Comparison of ENCODE assay signal across 26 mouse cellular contexts in genomic region chr6:19945693-19946092, GRCm38 (mm10).
DNase-seq lines count a peak whose midpoint lies in the region; ATAC-seq and TF ChIP-seq lines count a peak whose summit lies in the region.
"Had no signal": no experiment of that assay in that cellular context is flagged by ENCODE, and none has a peak within 500 bp of the region (broad histone marks: within the 10 kb centered on the region; RNA-seq: fewer than 3 reads in every experiment).

No protein-coding gene starts in this region.

- no peaks in the 10 kb centered on the region for H3K9me3 ChIP-seq in embryonic facial prominence, embryonic 14.5 days (ENCODE audit: control insufficient read depth, low read length)
- no peaks in the 10 kb centered on the region for H3K9me3 ChIP-seq in embryonic facial prominence, embryonic 10.5 days
- H3K9me3 ChIP-seq in limb, embryonic 14.5 days (ENCODE audit: control insufficient read depth, low read length) = no peaks in the 10 kb centered on the region
- no peaks in the 10 kb centered on the region for H3K9me3 ChIP-seq in limb, embryonic 10.5 days (replicated peaks)
- H3K9me3 ChIP-seq: embryonic facial prominence, embryonic 12.5 days; forebrain, embryonic 10.5 days; forebrain, embryonic 15.5 days; heart, embryonic 12.5 days; kidney, embryonic 15.5 days; limb, embryonic 15.5 days had no signal

- 74% methylated on average over 4 of the region's 4 CpGs for WGBS in embryonic facial prominence, embryonic 14.5 days
- WGBS in embryonic facial prominence, embryonic 10.5 days = 83% methylated on average over 4 of the region's 4 CpGs
- 74% methylated on average over 4 of the region's 4 CpGs for WGBS in limb, embryonic 14.5 days
- WGBS in limb, embryonic 10.5 days = 89% methylated on average over 4 of the region's 4 CpGs

- H3K9ac ChIP-seq in embryonic facial prominence, embryonic 14.5 days (ENCODE audit: low read depth, low read length) = no peak overlapping the region
- H3K9ac ChIP-seq in limb, embryonic 14.5 days (ENCODE audit: low read depth, low read length, severe bottlenecking) = no peak overlapping the region
- H3K9ac ChIP-seq: embryonic facial prominence, embryonic 12.5 days; forebrain, embryonic 15.5 days; heart, embryonic 12.5 days; kidney, embryonic 15.5 days; limb, embryonic 15.5 days; liver, embryonic 14.5 days; lung, embryonic 14.5 days had no signal

- H3K4me2 ChIP-seq in embryonic facial prominence, embryonic 14.5 days (ENCODE audit: low read depth, low read length) = no peak overlapping the region
- H3K4me2 ChIP-seq in limb, embryonic 14.5 days (replicated peaks; ENCODE audit: low read depth, low read length, severe bottlenecking) = no peak overlapping the region
- H3K4me2 ChIP-seq: embryonic facial prominence, embryonic 12.5 days; forebrain, embryonic 15.5 days; heart, embryonic 12.5 days; kidney, embryonic 15.5 days; limb, embryonic 15.5 days; lung, embryonic 14.5 days had no signal

- TF ChIP-seq POLR2A in limb, embryonic 14.5 days (IDR thresholded peaks at IDR 0.05; ENCODE audit: borderline replicate concordance, extremely low read depth, insufficient read depth, insufficient read length) = no peak

- DNase-seq in embryonic facial prominence, embryonic 14.5 days (ENCODE audit: low spot score) = peak; percentile 6
- DNase-seq in embryonic facial prominence, embryonic 10.5 days (ENCODE audit: low spot score) = no peak
- peak; percentile 4 for DNase-seq in limb, embryonic 14.5 days (ENCODE audit: low spot score)
- DNase-seq in limb, embryonic 10.5 days (ENCODE audit: low spot score) = no peak
- DNase-seq in cerebellum, adult 8-10 months = peak; percentile 20
- DNase-seq in cerebellum, postnatal 25 days = peak; percentile 23 to 40
- no peak for DNase-seq in right cerebral cortex, postnatal 4 days
- DNase-seq: adrenal gland, postnatal 25 days; gastrocnemius, adult 2 months; heart, adult 2 months; kidney, adult 18-20 months; kidney, postnatal 25 days; lung, embryonic 14.5 days; lung, postnatal 14 days; midbrain, embryonic 14.5 days; right cerebral cortex, postnatal 25 days; spleen, adult 18-20 months; thymus, postnatal 14 days had no signal

- no peak overlapping the region for H3K4me3 ChIP-seq in embryonic facial prominence, embryonic 14.5 days (ENCODE audit: low read depth, low read length)
- no peak overlapping the region for H3K4me3 ChIP-seq in embryonic facial prominence, embryonic 10.5 days
- no peak overlapping the region for H3K4me3 ChIP-seq in limb, embryonic 14.5 days (replicated peaks; ENCODE audit: low read length)
- H3K4me3 ChIP-seq in limb, embryonic 10.5 days = no peak overlapping the region
- H3K4me3 ChIP-seq: embryonic facial prominence, embryonic 12.5 days; forebrain, embryonic 10.5 days; forebrain, embryonic 15.5 days; gastrocnemius, adult 2 months; heart, adult 2 months; heart, embryonic 12.5 days; kidney, embryonic 15.5 days; limb, embryonic 15.5 days had no signal

- no peaks in the 10 kb centered on the region for H3K4me1 ChIP-seq in embryonic facial prominence, embryonic 14.5 days (ENCODE audit: control insufficient read depth, insufficient read depth, low read length)
- H3K4me1 ChIP-seq in embryonic facial prominence, embryonic 10.5 days = no peaks in the 10 kb centered on the region
- no peaks in the 10 kb centered on the region for H3K4me1 ChIP-seq in limb, embryonic 14.5 days (ENCODE audit: control insufficient read depth, insufficient read depth, low read length)
- no peaks in the 10 kb centered on the region for H3K4me1 ChIP-seq in limb, embryonic 10.5 days
- H3K4me1 ChIP-seq: embryonic facial prominence, embryonic 12.5 days; forebrain, embryonic 10.5 days; forebrain, embryonic 15.5 days; heart, embryonic 12.5 days; kidney, embryonic 15.5 days; limb, embryonic 15.5 days had no signal

- no peaks in the 10 kb centered on the region for H3K27me3 ChIP-seq in embryonic facial prominence, embryonic 14.5 days (replicated peaks; ENCODE audit: control insufficient read depth, insufficient read depth, low read length)
- H3K27me3 ChIP-seq in embryonic facial prominence, embryonic 10.5 days (replicated peaks; ENCODE audit: low read depth, poor library complexity, severe bottlenecking) = no peaks in the 10 kb centered on the region
- no peaks in the 10 kb centered on the region for H3K27me3 ChIP-seq in limb, embryonic 14.5 days (ENCODE audit: control insufficient read depth, insufficient read depth, low read length)
- no peaks in the 10 kb centered on the region for H3K27me3 ChIP-seq in limb, embryonic 10.5 days (ENCODE audit: low read depth, poor library complexity, severe bottlenecking)
- H3K27me3 ChIP-seq: embryonic facial prominence, embryonic 12.5 days; forebrain, embryonic 15.5 days; heart, embryonic 12.5 days; kidney, embryonic 15.5 days; limb, embryonic 15.5 days had no signal

- no peak overlapping the region for H3K27ac ChIP-seq in embryonic facial prominence, embryonic 14.5 days (replicated peaks; ENCODE audit: low read depth, low read length)
- no peak overlapping the region for H3K27ac ChIP-seq in embryonic facial prominence, embryonic 10.5 days (replicated peaks)
- no peak overlapping the region for H3K27ac ChIP-seq in limb, embryonic 14.5 days (replicated peaks; ENCODE audit: low read depth, low read length)
- H3K27ac ChIP-seq in limb, embryonic 10.5 days = no peak overlapping the region
- H3K27ac ChIP-seq: embryonic facial prominence, embryonic 12.5 days; forebrain, embryonic 10.5 days; forebrain, embryonic 15.5 days; gastrocnemius, adult 2 months; heart, adult 2 months; kidney, embryonic 15.5 days; limb, embryonic 15.5 days; liver, embryonic 14.5 days had no signal

- H3K36me3 ChIP-seq in embryonic facial prominence, embryonic 14.5 days (ENCODE audit: control insufficient read depth, insufficient read depth, low read length) = no peaks in the 10 kb centered on the region
- H3K36me3 ChIP-seq in embryonic facial prominence, embryonic 10.5 days (replicated peaks) = no peaks in the 10 kb centered on the region
- H3K36me3 ChIP-seq in limb, embryonic 14.5 days (ENCODE audit: control insufficient read depth, insufficient read depth, low read length) = no peaks in the 10 kb centered on the region
- H3K36me3 ChIP-seq in limb, embryonic 10.5 days = no peaks in the 10 kb centered on the region
- H3K36me3 ChIP-seq: embryonic facial prominence, embryonic 12.5 days; forebrain, embryonic 10.5 days; forebrain, embryonic 15.5 days; heart, embryonic 12.5 days; kidney, embryonic 15.5 days; limb, embryonic 15.5 days had no signal

- no peak for ATAC-seq in embryonic facial prominence, embryonic 14.5 days (ENCODE audit: low read depth)
- ATAC-seq in limb, embryonic 14.5 days (ENCODE audit: low FRiP score, low read depth) = no peak
- ATAC-seq: CD4-positive, CD25-positive, alpha-beta regulatory T cell, adult 4 months; forebrain, embryonic 15.5 days had no signal

Comparison
In these comparisons a context has a peak if more than half of its experiments do, and no peak if none do; other contexts are left out.
1. DNase-seq: peak in embryonic facial prominence, embryonic 14.5 days (single experiment), limb, embryonic 14.5 days (single experiment), cerebellum, adult 8-10 months (single experiment) and cerebellum, postnatal 25 days (2 of 2); none in embryonic facial prominence, embryonic 10.5 days (single experiment), limb, embryonic 10.5 days (single experiment) and right cerebral cortex, postnatal 4 days (single experiment).